Mouse (Mus musculus): ENCODE results near the gene Rapgef1.
"Not testable (repeated sequence)": the region's sequence is repeated elsewhere in the genome, so short reads cannot be mapped to it uniquely, and the experiment has no call there.

Gene Rapgef1

DNA sequence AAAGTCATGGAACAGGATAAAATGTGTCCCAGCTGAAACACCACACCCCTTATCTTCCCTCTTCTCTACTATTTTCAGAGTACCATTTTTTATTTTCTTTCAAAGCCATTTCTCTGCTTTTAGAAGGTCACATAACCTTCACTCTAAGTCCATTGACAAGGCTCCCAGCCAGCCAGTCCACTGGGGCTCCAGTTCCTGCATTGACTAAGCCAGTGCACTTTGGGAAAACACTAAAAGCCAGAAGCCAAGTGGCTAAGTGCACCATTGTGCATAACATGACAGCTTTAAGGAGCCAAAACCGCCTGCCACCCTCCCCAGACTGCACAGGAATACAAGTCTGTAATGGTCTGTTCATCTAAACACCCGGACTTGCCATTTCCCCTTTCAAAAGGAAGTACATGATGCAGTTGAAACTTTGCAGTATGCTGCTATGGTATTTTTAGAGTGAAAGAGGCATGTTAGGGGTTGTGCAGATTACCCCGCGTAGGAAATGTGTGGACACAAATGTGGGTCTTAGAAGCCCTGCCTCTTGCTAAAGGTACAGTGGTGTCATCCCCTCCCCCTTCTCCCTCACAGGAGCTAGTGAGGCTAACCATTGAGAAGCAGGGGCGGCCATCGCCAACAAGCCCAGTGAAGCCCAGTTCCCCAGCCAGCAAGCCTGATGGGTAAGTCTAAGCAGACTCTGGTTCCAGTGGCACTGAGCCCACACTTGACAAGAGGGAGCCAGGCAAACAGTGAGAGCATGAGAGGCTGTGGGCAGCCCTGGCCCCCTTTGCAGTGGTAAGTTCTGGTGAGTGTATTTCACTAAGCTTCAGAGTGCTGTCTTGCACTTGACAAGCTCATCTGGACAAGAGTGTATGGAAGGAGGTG is 79.1 kb downstream of the Rapgef1 start:
- no peak for DNase-seq (ENCODE audit: low read depth in 2 of 2, low spot score in 2 of 2)

DNA sequence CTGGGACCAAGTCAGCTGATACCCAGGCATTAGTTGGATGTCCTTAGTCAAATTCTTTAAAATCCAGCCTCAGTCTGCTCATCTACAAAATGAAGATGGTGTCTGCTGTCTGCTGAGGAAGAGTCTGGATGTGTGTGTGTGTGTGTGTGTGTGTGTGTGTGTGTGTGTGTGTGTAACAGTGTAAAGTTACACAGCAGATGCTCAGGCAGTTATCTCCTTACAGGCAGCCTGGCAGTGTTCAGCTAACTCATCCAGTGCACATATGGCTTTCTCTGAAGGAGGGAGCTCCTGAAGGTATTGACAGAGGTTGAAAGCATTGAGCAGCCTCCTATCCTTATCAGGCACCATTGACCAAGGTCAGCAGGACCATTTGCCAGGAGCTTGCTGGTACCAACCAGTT is 81.4 kb downstream of the Rapgef1 start:
- DNase-seq (ENCODE audit: low read depth in 2 of 2, low spot score in 2 of 2): no peak

DNA sequence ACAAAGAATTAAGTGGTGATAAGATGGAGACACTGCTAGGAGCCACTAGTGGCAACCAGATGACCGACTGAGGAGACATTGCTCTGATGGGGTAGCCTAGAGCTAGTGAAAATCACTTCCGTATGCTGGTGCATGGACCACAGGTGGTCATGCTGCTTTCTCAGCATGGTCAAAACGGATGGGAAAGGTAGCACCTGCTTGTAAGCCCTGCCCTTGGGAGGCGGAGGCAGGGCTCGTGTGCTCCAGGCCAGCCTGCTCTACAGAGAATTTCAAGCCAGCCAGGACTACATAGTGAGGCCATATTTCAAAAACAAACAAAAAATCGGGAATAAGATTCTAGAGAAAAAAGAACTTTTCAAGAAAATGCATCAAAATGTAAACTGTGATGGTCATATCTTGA is 81.9 kb downstream of the Rapgef1 start:
- DNase-seq (ENCODE audit: low read depth in 2 of 2, low spot score in 2 of 2): no peak

DNA sequence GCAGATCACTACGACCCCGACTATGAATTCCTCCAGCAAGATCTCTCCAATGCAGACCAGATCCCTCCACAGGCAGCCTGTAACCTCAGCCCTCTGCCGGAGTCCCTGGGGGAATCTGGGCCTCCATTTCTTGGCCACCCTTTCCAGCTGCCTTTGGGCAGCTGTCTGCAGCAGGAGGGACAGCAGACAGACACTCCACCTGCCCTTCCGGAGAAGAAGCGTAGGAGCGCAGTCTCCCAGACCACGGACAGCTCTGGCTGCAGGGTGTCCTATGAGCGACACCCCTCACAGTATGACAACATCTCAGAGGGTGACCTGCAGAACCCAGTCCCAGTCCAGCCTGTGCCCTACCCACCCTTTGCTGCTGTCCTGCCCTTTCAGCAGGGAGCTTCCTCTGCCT is 82.7 kb downstream of the Rapgef1 start:
- DNase-seq (ENCODE audit: low read depth in 2 of 2, low spot score in 2 of 2): no peak

DNA sequence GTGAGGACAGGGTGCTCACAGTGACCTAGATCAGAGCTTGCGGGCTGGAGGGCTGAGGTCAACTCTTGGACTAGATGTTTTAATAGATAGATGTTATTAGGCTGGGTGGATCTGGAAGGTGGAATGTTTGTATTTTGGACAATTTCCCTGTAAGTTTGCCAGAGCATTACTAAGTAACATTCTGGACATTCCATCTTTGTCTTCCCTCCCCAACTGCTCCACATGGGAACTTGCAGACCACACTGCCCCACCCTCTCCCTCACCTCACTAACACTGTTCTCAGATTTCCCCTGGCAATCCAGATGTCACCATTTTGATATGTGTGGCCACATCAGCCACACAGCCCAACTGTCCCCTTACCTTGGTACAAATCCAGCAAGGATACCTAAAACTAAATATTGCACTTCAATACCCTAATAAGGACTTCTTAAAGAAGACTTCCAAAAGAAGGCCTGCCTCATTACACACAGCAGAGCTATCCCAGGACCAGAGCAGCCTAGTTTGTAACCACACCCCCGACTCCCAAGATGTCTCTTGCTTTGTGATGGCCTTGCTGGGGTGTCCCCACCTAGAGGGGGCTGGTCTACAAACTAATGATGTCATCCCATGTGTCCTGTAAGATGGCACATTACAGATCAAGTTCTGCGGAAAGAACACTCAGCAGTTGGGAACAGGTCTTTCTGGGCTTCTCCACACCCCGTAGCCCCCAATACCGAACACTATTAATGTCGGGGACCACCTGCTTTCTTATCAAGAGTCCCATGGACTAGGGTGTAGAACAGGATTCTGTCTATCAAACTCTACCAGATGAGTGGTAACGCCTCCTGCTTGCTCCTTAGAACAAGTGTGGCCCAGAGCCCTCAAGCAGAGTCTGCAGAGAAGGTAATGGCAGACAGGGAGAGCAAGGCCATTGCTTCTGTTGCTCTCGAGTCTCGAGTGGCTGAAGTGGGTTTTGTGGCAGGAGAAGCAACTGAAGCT is 83.9 kb downstream of the Rapgef1 start:
- no peak for DNase-seq (ENCODE audit: low read depth in 2 of 2, low spot score in 2 of 2)

DNA sequence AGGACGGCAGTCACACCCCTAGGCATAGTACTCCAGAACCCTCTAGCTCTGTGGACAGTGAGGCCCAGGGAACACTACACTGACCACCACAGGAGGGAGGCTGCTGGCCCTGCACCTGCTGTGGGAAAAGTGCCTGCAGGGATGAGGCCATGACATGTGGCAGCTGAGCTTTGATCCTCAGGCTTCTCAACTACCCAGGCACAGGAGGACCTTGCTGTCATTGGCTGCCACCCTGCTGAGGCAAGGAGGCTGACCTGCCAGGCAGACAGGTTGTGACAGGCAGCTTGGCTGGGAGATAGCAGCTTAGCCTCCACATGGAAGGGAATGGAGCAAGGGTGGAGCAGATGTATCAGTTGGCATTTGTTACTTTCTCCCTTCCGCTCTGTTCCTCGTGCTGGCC is 86.0 kb downstream of the Rapgef1 start:
- DNase-seq (ENCODE audit: low read depth in 2 of 2, low spot score in 2 of 2): no peak

DNA sequence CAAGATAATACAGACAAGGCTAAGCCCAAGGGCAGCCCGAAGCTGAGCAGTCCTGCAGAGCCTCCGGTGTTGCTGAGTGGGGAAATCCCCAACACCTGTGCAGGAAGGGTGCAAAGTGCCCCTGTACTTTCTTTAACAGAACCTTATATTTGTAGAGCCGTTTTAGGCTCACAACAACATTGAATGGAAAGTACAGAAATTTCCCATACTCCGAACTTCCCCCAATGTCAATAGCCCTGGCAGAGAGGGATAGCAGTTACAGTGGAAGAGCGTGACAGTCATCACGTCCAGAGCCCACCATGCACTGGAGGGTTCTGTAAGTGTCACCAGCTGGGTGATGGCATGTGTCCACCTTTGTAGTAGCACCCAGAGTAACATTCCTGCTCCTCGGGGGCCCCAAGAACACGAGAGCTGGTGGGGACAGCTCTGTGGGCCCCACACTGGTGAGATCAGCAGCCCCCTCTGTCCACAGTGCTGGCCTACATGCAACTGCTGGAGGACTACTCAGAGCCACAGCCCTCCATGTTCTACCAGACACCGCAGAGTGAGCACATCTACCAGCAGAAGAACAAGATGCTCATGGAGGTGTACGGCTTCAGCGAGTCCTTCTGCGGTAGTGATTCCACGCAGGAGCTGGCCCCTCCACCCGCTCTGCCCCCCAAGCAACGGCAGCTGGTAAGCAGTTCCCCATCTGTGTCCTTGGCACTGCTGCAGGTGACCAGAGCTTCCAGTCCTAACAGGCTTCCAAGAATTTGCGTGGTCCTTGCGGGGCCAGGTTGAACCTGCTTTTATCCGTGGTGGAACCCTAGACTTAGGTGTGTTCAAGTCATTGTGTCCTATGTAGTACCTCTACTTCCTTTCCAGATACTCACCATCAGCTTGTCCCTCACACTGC is 87.5 kb downstream of the Rapgef1 start:
- no peak for DNase-seq (ENCODE audit: low read depth in 2 of 2, low spot score in 2 of 2)

DNA sequence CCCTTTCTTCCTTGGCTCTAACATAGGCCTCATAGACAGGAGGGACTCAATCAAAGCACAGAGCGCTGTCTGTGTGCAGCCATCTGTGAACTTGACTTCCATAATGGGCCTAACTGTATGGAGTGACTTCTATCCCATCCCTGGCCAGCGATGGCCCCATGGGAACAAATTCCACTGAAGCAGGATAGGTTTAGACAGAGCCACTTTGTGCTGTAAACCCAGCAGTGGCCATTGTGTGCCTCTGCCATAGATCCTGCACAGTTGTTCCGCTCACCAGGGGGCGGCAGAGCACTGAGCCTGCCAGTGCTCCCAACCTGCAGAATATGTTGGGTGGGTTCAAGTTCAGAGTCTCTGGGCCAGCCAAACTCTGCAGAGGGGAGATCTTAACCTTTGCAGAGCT is 88.2 kb downstream of the Rapgef1 start:
- no peak for DNase-seq (ENCODE audit: low read depth in 2 of 2, low spot score in 2 of 2)

DNA sequence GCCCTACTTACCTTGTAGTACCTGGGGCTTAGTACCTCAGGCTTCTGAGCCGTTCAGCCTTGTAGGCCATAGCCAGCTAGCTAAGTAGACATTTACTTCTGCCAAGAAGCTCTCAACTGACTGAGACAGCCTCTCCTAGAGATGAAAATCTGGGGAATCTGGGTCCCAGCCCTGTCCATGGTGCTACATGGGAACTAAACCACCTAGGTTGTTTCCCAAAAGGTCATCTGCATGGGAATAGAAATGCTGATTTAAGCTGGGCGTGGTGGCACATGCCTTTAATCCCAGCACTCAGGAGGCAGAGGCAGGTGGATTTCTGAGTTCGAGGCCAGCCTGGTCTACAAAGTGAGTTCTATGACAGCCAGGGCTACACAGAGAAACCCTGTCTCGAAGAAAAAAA is 88.7 kb downstream of the Rapgef1 start:
- not testable (repeated sequence) for DNase-seq (ENCODE audit: low read depth in 2 of 2, low spot score in 2 of 2)

DNA sequence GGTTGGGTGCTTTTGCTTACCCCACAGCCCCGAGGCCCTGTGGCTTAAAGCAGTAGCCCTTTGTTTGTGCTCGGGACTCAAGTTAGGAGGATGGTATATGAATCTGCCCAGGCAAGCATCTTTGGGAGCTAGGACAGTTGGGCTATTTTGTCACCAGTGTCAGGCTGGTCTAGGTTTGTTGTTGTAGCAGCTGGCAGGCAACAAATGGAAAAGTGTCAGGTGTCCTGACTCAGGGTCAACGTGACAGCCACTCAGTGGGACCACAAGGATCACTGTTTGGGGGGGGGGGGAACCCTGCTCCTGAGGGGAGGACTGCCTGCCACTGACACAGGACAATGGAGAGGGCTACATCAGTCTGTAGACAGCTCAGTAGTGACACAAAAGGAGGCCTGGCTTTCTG is 91.5 kb downstream of the Rapgef1 start:
- DNase-seq (ENCODE audit: low read depth in 2 of 2, low spot score in 2 of 2): no peak

DNA sequence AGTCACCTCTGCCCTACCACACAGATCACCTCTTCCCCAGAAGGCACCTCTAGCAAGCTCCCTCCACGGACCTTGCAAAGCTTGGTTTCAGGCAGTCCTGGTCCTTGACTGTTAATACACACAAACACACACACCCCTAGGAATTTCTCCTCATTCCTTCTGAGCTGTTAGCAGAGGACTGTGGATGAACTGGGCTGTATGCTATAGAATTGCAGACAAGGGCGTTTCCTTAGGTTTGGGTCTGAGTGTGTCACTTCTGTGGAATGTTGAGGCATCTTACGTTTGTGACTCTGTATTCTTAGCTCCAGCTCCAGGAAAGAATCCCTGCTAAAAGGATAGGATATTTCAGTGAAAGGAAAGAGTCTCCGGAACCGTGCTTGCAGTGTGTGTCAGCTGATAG is 92.4 kb downstream of the Rapgef1 start:
- DNase-seq (ENCODE audit: low read depth in 2 of 2, low spot score in 2 of 2): no peak

DNA sequence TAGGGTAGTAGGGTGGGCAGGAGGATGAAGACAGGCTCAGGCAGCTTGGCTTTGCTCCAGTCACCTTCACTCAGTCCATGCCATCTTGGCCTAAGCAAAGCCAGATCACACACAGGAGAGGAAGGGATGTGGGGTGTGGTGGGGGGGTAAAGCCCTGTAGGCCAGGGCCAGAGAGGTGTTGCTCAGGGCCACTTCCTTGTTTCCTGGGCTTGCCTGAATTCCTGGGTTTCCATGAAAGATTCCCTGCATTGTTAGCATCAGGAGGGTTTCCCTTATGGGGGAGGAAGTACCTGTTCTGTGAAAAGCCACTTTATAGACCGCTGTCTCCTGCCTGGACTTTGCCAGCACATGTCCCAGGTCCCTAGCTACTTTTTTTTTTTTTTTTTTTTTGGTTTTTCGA is 94.0 kb downstream of the Rapgef1 start:
- DNase-seq (ENCODE audit: low read depth in 2 of 2, low spot score in 2 of 2): no peak

DNA sequence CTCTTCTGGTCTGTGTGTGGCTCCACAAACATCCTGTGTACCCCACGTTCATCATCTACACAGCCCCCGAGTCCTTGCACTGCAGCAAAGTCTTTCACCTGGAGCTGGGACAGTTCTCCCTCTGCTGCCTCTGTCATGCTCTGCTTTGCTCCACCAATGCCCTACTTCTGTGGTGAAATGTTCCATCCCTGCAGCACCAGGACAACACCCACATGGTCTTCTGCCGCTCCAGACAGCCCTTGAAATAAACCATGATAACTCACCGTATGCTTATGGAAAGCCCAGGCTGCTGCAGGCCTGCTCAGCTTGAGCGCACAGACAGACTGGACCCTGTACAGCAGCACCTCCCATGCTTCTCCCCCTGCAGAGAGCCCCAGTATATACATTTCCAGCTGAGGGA is 94.6 kb downstream of the Rapgef1 start:
- no peak for DNase-seq (ENCODE audit: low read depth in 2 of 2, low spot score in 2 of 2)

DNA sequence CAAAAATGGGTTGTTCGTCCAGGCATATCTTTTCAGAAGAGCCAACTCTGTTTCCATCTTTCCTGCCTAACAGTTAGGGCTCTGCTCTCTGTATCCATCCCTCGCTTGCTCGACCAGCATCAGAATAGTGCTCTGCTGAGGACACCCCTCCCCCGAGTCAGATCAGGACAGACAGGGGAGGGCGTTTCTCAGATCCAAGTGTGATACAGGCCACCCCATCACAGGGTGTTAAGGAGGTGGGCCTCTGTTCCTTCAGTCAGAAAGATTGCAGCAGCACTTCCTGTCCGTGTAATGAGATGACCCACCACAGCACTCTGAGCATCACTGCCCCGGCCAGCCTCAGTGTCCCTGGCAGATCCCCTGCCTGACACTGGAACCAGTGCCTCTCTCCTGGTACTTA is 96.6 kb downstream of the Rapgef1 start:
- no peak for DNase-seq (ENCODE audit: low read depth in 2 of 2, low spot score in 2 of 2)

DNA sequence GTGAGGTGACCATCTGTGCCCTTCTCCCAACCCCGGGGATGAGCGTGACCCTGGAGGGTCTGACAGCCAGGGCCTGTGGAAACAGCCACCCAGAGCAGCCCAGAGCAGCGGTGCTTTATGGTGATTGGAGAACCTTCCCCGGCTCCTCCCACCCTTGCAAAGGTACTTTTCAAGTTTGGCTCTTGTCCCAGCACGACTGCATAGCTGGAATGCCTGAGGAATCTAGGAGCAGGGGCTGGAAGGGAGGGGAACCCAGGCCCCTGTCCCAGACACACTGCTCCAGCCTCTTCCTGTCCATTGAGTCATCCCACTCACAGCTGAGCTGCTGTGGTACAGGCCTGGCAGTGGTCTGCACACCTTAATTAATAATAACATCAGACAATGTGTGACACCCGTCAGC is 97.2 kb downstream of the Rapgef1 start:
- no peak for DNase-seq (ENCODE audit: low read depth in 2 of 2, low spot score in 2 of 2)

DNA sequence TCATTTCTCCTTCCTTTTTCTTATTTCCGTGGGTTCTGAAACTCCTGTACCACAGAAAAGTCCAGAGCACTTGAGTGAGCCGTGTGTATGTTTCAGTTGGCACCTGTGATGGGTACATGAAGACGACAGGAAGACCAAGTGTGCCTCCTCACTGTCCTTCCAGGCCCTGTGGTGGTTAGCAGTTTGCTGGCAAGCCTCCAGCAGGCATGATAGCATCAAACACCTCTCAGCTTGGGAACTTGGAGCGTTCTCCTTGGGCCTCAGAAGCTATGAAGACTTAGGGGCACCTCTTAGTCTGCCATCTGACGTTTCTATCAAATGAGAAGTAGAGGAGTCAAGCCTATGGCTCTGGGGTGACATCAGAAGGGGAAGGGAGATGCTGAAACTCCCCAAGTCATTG is 99.1 kb downstream of the Rapgef1 start:
- no peak for DNase-seq (ENCODE audit: low read depth in 2 of 2, low spot score in 2 of 2)

DNA sequence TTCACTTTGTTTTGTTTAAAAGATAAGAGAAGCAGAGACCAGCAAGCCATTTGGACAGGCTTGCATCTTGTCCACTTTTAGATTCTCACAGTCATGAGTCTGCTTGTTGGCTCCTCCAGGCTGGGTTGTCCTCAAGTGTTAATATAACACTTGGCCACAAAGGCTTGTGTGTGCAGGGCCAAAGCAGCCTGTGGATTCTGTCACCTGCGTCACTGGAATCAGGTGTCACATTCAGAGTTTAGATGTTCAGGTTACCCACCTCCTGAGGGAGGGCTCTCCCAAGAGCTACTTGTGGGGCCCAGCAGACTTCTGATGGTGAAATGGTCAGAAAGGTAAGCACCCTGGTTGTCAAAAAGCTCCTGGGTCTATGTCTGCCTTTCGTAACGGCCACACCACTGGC is 103.6 kb downstream of the Rapgef1 start:
- DNase-seq (ENCODE audit: low read depth in 2 of 2, low spot score in 2 of 2): no peak

DNA sequence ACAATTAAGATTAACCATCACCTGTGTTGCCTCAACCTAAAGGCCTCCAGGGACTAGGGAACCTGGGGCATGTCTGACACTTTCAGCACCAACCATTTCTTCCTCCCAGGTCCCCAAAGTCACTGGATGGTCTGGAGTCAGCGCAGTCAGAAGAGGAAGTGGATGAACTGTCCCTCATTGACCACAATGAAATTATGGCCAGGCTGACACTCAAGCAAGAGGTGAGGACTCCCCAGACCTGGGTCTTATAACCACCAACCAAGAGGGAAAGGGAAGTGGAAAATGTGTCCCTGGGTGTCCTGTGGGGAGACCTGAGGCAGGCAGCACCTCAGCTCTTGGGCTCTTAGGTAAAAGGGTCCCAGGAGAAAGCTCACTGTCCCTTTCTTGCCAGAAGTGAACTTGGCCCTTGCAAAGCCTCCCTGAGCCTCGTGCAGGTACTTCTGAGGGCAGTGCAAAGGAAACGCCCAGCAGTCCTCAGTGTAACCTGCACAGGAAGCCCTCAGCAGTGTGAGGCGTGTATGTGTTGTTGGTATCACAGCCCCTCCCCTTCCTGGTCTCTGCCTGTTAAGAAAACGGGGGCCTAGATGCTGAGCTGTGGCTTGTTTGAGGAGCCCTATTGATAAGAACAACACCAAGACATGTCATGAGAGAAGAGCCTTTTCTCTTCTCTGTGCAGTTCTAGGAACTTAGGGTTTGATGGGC is 105.3 kb downstream of the Rapgef1 start:
- DNase-seq (ENCODE audit: low read depth in 2 of 2, low spot score in 2 of 2): peak in 1 of 2 experiments; percentile 14

DNA sequence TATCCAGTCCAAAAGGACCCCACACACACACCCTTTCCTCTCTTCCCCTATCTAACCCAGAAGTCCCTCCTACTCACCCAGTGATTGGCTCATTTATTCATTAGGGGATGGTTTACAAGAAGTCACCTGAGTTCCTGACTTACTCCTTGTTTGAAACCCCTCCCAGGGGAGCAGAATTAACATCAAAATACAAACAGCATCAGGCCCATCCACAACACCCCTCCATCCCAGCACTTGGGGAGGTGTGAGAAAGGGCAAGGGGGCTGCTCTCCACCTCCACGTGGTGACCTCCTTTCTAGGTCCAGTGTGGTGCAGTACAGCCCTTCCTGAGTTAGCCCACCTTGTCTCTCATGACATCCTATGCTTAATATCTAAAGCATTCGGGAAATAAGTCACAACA is 110.0 kb downstream of the Rapgef1 start:
- DNase-seq (ENCODE audit: low read depth in 2 of 2, low spot score in 2 of 2): no peak

DNA sequence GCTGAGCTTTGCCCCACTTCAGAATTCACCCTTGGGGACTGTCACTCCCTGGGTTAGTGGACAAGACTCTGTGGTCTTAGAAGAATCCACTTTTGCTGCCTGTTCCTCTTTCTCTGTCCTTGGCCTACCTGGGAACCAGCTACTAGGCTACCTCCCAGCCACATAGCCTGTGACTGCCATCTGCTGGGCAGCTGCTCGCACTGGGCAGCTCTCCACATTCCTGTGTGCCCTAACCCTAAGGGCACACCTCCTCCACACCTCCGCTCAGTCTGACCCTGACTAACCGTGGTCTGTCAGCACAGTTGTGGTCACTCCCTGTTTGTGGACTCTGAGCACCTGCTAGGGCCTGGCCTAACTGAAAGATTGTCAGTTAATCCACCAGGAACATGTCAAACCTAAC is 112.0 kb downstream of the Rapgef1 start:
- no peak for DNase-seq (ENCODE audit: low read depth in 2 of 2, low spot score in 2 of 2)

DNA sequence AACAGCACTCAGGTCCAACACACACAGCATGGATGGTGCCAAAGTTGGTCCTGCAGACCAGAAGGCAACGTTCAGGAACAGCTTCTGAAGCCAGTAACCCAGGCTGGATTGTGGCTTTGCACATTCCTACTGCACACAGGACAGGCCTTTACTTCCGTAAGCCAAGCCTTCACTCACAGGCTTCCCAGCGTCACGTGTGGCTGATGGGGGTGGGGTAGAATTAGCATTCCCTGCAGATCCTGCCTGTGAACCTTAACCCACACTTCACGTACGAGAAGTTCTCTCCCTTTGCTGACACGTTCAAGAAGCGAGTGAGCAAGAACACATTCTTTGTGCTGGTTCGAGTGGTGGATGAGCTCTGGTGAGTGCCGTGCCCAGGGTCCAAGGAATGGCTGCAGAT is 113.0 kb downstream of the Rapgef1 start:
- no peak for DNase-seq (ENCODE audit: low read depth in 2 of 2, low spot score in 2 of 2)
